Mouse (Mus musculus) neural tube, embryonic 10.5 days (tissue): ENCODE measurements at regions not wholly inside any gene's neighbourhood (a gene's known extent, or its start where the extent isn't known, plus 50 kb on each side); places are given as distances from the start of the nearest gene placed in this dataset.
"Not testable (repeated sequence)": the region's sequence is repeated elsewhere in the genome, so short reads cannot be mapped to it uniquely, and the experiment has no call there.

Experiments used
- DNase-seq: peaks from one replicate; pipeline ENCODE4 v3.0.0-alpha.2; 2017; ENCODE audit warnings: low spot score; ENCODE audit errors: extremely low spot score

GRCm38 (mm10) chr13:35598003-35598402, 61.6 kb upstream of the Cdyl start:
- DNase-seq: no peak

GRCm38 (mm10) chr13:35601560-35602135, 58.0 kb upstream of the Cdyl start:
- DNase-seq: no peak

- DNase-seq: no peak
Observed at GRCm38 (mm10) chr13:35603080-35603479, 56.6 kb upstream of the Cdyl start.

- DNase-seq: no peak
Observed at GRCm38 (mm10) chr13:35604061-35604460, 55.6 kb upstream of the Cdyl start.

GRCm38 (mm10) chr13:35604765-35605164, 54.9 kb upstream of the Cdyl start:
- no peak for DNase-seq

GRCm38 (mm10) chr13:35606857-35607561, 52.6 kb upstream of the Cdyl start:
- DNase-seq: not testable (repeated sequence)

GRCm38 (mm10) chr13:35607710-35608109, 51.9 kb upstream of the Cdyl start:
- no peak for DNase-seq
